In genomic region chr16:5186234-5186633, GRCm38 (mm10) we compare ENCODE assay signal across 15 mouse cellular contexts. TPM values are rescaled to one million over a fixed set of nuclear protein-coding genes. Genes with fewer than 3 reads are reported as not detected.
DNase-seq lines count a peak whose midpoint lies in the region; ATAC-seq and TF ChIP-seq lines count a peak whose summit lies in the region.
"Had no signal": no experiment of that assay in that cellular context is flagged by ENCODE, and none has a peak within 500 bp of the region (broad histone marks: within the 10 kb centered on the region; RNA-seq: fewer than 3 reads in every experiment).

No protein-coding gene starts in this region.

- no peak overlapping the region for H3K4me2 ChIP-seq in heart, embryonic 11.5 days
- H3K4me2 ChIP-seq in neural tube, embryonic 15.5 days: no peak overlapping the region
- H3K4me2 ChIP-seq: hindbrain, embryonic 15.5 days; limb, embryonic 15.5 days; stomach, embryonic 15.5 days had no signal

- no peak overlapping the region for H3K9ac ChIP-seq in heart, embryonic 11.5 days (ENCODE audit: low read depth, low read length)
- no peak overlapping the region for H3K9ac ChIP-seq in neural tube, embryonic 15.5 days (replicated peaks)
- H3K9ac ChIP-seq: hindbrain, embryonic 15.5 days; limb, embryonic 15.5 days; stomach, embryonic 15.5 days had no signal

- 51% methylated on average over 7 of the region's 7 CpGs for WGBS in heart, embryonic 11.5 days (ENCODE audit: insufficient replicate concordance)
- WGBS in thymus, adult 2 months: 46% methylated on average over 7 of the region's 7 CpGs
- 80% methylated on average over 7 of the region's 7 CpGs for WGBS in neural tube, embryonic 15.5 days

- H3K36me3 ChIP-seq in heart, embryonic 11.5 days (ENCODE audit: control insufficient read depth, insufficient read depth, low read length): no peaks in the 10 kb centered on the region
- H3K36me3 ChIP-seq in thymus, adult 2 months (ENCODE audit: control insufficient read depth, insufficient read depth, low read length): no peaks in the 10 kb centered on the region
- no peaks in the 10 kb centered on the region for H3K36me3 ChIP-seq in neural tube, embryonic 15.5 days
- H3K36me3 ChIP-seq: hindbrain, embryonic 15.5 days; limb, embryonic 15.5 days; stomach, embryonic 15.5 days had no signal

- TF ChIP-seq POLR2A in thymus, adult 2 months (IDR thresholded peaks at IDR 0.05; ENCODE audit: control insufficient read depth, extremely low read depth, insufficient read depth, low read length, poor library complexity): no peak

- TF ChIP-seq CTCF in thymus, adult 2 months (IDR thresholded peaks at IDR 0.05; ENCODE audit: borderline replicate concordance, control insufficient read depth, extremely low read depth, insufficient read depth, low read length, poor library complexity): no peak

- H3K27ac ChIP-seq in heart, embryonic 11.5 days (ENCODE audit: low read depth, low read length): no peak overlapping the region
- no peak overlapping the region for H3K27ac ChIP-seq in thymus, adult 2 months (ENCODE audit: control insufficient read depth, insufficient read depth, low read length)
- no peak overlapping the region for H3K27ac ChIP-seq in neural tube, embryonic 15.5 days (replicated peaks)
- H3K27ac ChIP-seq: hindbrain, embryonic 15.5 days; kidney, postnatal 0 days; limb, embryonic 15.5 days; stomach, embryonic 15.5 days had no signal

- intact Hi-C loops in heart, postnatal 14 days (cut with DNase I): no loop called here

- H3K27me3 ChIP-seq in heart, embryonic 11.5 days (ENCODE audit: control insufficient read depth, insufficient read depth, low read length): peaks cover 4% of the 10 kb centered on the region; the same call in 1 of the 2 replicates
- no peaks in the 10 kb centered on the region for H3K27me3 ChIP-seq in thymus, adult 2 months (ENCODE audit: control insufficient read depth, insufficient read depth, low read length)
- H3K27me3 ChIP-seq in neural tube, embryonic 15.5 days (replicated peaks): peaks cover 8% of the 10 kb centered on the region; the same call in 1 of the 2 replicates
- H3K27me3 ChIP-seq: hindbrain, embryonic 15.5 days; limb, embryonic 15.5 days; stomach, embryonic 15.5 days had no signal

- no peaks in the 10 kb centered on the region for H3K9me3 ChIP-seq in heart, embryonic 11.5 days (replicated peaks; ENCODE audit: control insufficient read depth, low read length)
- H3K9me3 ChIP-seq in neural tube, embryonic 15.5 days (replicated peaks): no peaks in the 10 kb centered on the region
- H3K9me3 ChIP-seq: hindbrain, embryonic 15.5 days; limb, embryonic 15.5 days; stomach, embryonic 15.5 days had no signal

- H3K4me3 ChIP-seq in heart, embryonic 11.5 days (ENCODE audit: low read depth, low read length): no peak overlapping the region
- no peak overlapping the region for H3K4me3 ChIP-seq in thymus, adult 2 months (ENCODE audit: control insufficient read depth, insufficient read depth, low read length)
- H3K4me3 ChIP-seq in neural tube, embryonic 15.5 days (replicated peaks): no peak overlapping the region
- H3K4me3 ChIP-seq: hindbrain, embryonic 15.5 days; limb, embryonic 15.5 days; stomach, embryonic 15.5 days had no signal

- peak; percentile 53 to 69 for DNase-seq in heart, adult 18-20 months
- peak; percentile 28 for DNase-seq in adrenal gland, postnatal 25 days
- DNase-seq in cerebellum, postnatal 14 days: peak; percentile 58 to 73
- peak; percentile 16 to 40 for DNase-seq in heart, postnatal 14 days
- DNase-seq in thymus, adult 2 months: no peak
- no peak for DNase-seq in ovary, postnatal 10 days (ENCODE audit: low spot score)
- DNase-seq: lung, postnatal 36 days had no signal

- no peak for ATAC-seq in heart, embryonic 11.5 days (replicated peaks; ENCODE audit: insufficient number of reproducible peaks, low FRiP score, low TSS enrichment)
- ATAC-seq in neural tube, embryonic 15.5 days (ENCODE audit: low FRiP score): no peak
- ATAC-seq: CD4-positive, CD25-positive, alpha-beta regulatory T cell, adult 4 months; forebrain, embryonic 16.5 days had no signal

- no peaks in the 10 kb centered on the region for H3K4me1 ChIP-seq in heart, embryonic 11.5 days (ENCODE audit: control insufficient read depth, insufficient read depth, low read length)
- H3K4me1 ChIP-seq in thymus, adult 2 months (replicated peaks; ENCODE audit: control insufficient read depth, insufficient read depth, low read length): no peaks in the 10 kb centered on the region
- H3K4me1 ChIP-seq in neural tube, embryonic 15.5 days: no peaks in the 10 kb centered on the region
- H3K4me1 ChIP-seq: limb, embryonic 15.5 days; stomach, embryonic 15.5 days had no signal

RNA-seq across cellular contexts. Expression of gene Nagpa, which starts 17.6 kb away (rescaled TPM):
- 10 to 100 TPM; 12.0 to 14.5 TPM for total RNA-seq in heart, adult 18-20 months (2021)
- polyA plus RNA-seq in heart, embryonic 11.5 days (2014; fragmentation: Nextera tagmentation; extraction: Ambion mirVana): 11.3 and 13.0 TPM in 2 replicates
- total RNA-seq in adrenal gland, postnatal 25 days (2021): 30.8 and 31.5 TPM in 2 replicates
- 10 to 100 TPM in 1 of 2 experiments, 1 to 10 TPM in 1; 8.8 to 10.4 TPM for total RNA-seq in heart, postnatal 14 days (2021)
- 54.8 and 59.7 TPM in 2 replicates for polyA plus RNA-seq in thymus, adult 2 months (2012; rRNA removed)
- polyA plus RNA-seq in neural tube, embryonic 15.5 days (2015; fragmentation: Nextera tagmentation; extraction: Ambion mirVana): 13.2 and 17.7 TPM in 2 replicates

RNA-seq across cellular contexts. Expression of gene AU021092, which starts 35.9 kb away (rescaled TPM):
- 10 to 100 TPM; 14.3 to 19.3 TPM for total RNA-seq in heart, adult 18-20 months (2021)
- 0.83 and 1.4 TPM in 2 replicates for polyA plus RNA-seq in heart, embryonic 11.5 days (2014; fragmentation: Nextera tagmentation; extraction: Ambion mirVana)
- total RNA-seq in adrenal gland, postnatal 25 days (2021): 10.8 and 14.5 TPM in 2 replicates
- total RNA-seq in heart, postnatal 14 days (2021): 10 to 100 TPM; 29.1 to 31.6 TPM
- polyA plus RNA-seq in thymus, adult 2 months (2012; rRNA removed): 1.9 and 2.8 TPM in 2 replicates
- 13.6 and 13.9 TPM in 2 replicates for polyA plus RNA-seq in neural tube, embryonic 15.5 days (2015; fragmentation: Nextera tagmentation; extraction: Ambion mirVana)
- polyA plus RNA-seq: CD4-positive, CD25-positive, alpha-beta regulatory T cell, adult 4 months had no signal

RNA-seq across cellular contexts. Expression of gene Sec14l5, which starts 39.3 kb away (rescaled TPM):
- under 1 TPM; 0.55 to 0.72 TPM for total RNA-seq in heart, adult 18-20 months (2021)
- 0.11 TPM in 1 of 2 replicates, not detected in the other for polyA plus RNA-seq in heart, embryonic 11.5 days (2014; fragmentation: Nextera tagmentation; extraction: Ambion mirVana)
- total RNA-seq in adrenal gland, postnatal 25 days (2021): 0.15 TPM in 1 of 2 replicates, not detected in the other
- under 1 TPM; 0.36 to 0.41 TPM for total RNA-seq in heart, postnatal 14 days (2021)
- polyA plus RNA-seq in thymus, adult 2 months (2012; rRNA removed): 1.5 and 2.0 TPM in 2 replicates
- polyA plus RNA-seq in neural tube, embryonic 15.5 days (2015; fragmentation: Nextera tagmentation; extraction: Ambion mirVana): 0.33 and 0.34 TPM in 2 replicates
- polyA plus RNA-seq: CD4-positive, CD25-positive, alpha-beta regulatory T cell, adult 4 months; kidney, postnatal 0 days had no signal

RNA-seq across cellular contexts. Expression of gene Alg1, which starts 47.2 kb away (rescaled TPM):
- total RNA-seq in heart, adult 18-20 months (2021): 10 to 100 TPM; 12.8 to 13.3 TPM
- 21.4 and 24.3 TPM in 2 replicates for polyA plus RNA-seq in heart, embryonic 11.5 days (2014; fragmentation: Nextera tagmentation; extraction: Ambion mirVana)
- total RNA-seq in adrenal gland, postnatal 25 days (2021): 37.8 and 42.6 TPM in 2 replicates
- 10 to 100 TPM; 14.8 to 15.3 TPM for total RNA-seq in heart, postnatal 14 days (2021)
- polyA plus RNA-seq in thymus, adult 2 months (2012; rRNA removed): 61.7 and 71.7 TPM in 2 replicates
- 38.0 and 42.8 TPM in 2 replicates for polyA plus RNA-seq in neural tube, embryonic 15.5 days (2015; fragmentation: Nextera tagmentation; extraction: Ambion mirVana)

RNA-seq across cellular contexts. Expression of gene Ppl, which starts 54.0 kb away (rescaled TPM):
- total RNA-seq in heart, adult 18-20 months (2021): 1 to 10 TPM; 4.9 to 6.8 TPM
- polyA plus RNA-seq in heart, embryonic 11.5 days (2014; fragmentation: Nextera tagmentation; extraction: Ambion mirVana): 1.3 and 1.6 TPM in 2 replicates
- total RNA-seq in adrenal gland, postnatal 25 days (2021): 1.5 and 2.2 TPM in 2 replicates
- 1 to 10 TPM; 3.3 to 3.9 TPM for total RNA-seq in heart, postnatal 14 days (2021)
- polyA plus RNA-seq in thymus, adult 2 months (2012; rRNA removed): 1.0 and 1.3 TPM in 2 replicates
- 0.35 and 1.0 TPM in 2 replicates for polyA plus RNA-seq in neural tube, embryonic 15.5 days (2015; fragmentation: Nextera tagmentation; extraction: Ambion mirVana)

Comparison
In these comparisons a context has a peak if more than half of its experiments do, and no peak if none do; other contexts are left out.
1. DNase-seq: peak in heart, adult 18-20 months (2 of 2), adrenal gland, postnatal 25 days (single experiment), cerebellum, postnatal 14 days (2 of 2) and heart, postnatal 14 days (2 of 2); none in thymus, adult 2 months (single experiment) and ovary, postnatal 10 days (single experiment).